Mouse (Mus musculus) adipocyte (in vitro differentiated cells): ENCODE results near the gene Ptpn9.
A peak's percentile ranks its signal among the peaks of the same experiment; 100 is the strongest.
"Not testable (repeated sequence)": the region's sequence is repeated elsewhere in the genome, so short reads cannot be mapped to it uniquely, and the experiment has no call there.

Source experiments
- DNase-seq: peaks from one replicate; pipeline ENCODE4 v3.0.0-alpha.2; 2016; ENCODE audit warnings: low spot score

The Ptpn9 gene

GRCm38 (mm10) chr9:56994286-56995197 is at the start of gene Ptpn9:
Ptpn9 (plus strand) TSS chr9:56994923.
- DNase-seq = peak; percentile 85

GRCm38 (mm10) chr9:56947481-56947880 is 47.2 kb upstream of the Ptpn9 start:
- peak; percentile 59 for DNase-seq

- not testable (repeated sequence) for DNase-seq
Observed at GRCm38 (mm10) chr9:56948699-56949098, 46.0 kb upstream of the Ptpn9 start.

- DNase-seq = peak; percentile 42
Observed at GRCm38 (mm10) chr9:56949767-56950166, 45.0 kb upstream of the Ptpn9 start.

- peak; percentile 98 for DNase-seq
Observed at GRCm38 (mm10) chr9:56950414-56951400, 44.0 kb upstream of the Ptpn9 start, which contains the start of gene Snupn. Snupn (plus strand) TSS chr9:56950878.

- no peak for DNase-seq
Observed at GRCm38 (mm10) chr9:56953562-56953961, 41.2 kb upstream of the Ptpn9 start.

- DNase-seq = no peak
Observed at GRCm38 (mm10) chr9:56956966-56957675, 37.6 kb upstream of the Ptpn9 start.

- no peak for DNase-seq
Observed at GRCm38 (mm10) chr9:56958689-56959088, 36.0 kb upstream of the Ptpn9 start.

GRCm38 (mm10) chr9:56961591-56961990 is 33.1 kb upstream of the Ptpn9 start:
- DNase-seq = no peak

GRCm38 (mm10) chr9:56970158-56970557 is 24.6 kb upstream of the Ptpn9 start:
- no peak for DNase-seq

- DNase-seq = no peak
Observed at GRCm38 (mm10) chr9:56973960-56974524, 20.7 kb upstream of the Ptpn9 start.

- no peak for DNase-seq
Observed at GRCm38 (mm10) chr9:56975199-56975598, 19.5 kb upstream of the Ptpn9 start.

GRCm38 (mm10) chr9:56980186-56980585 is 14.5 kb upstream of the Ptpn9 start:
- no peak for DNase-seq

GRCm38 (mm10) chr9:56981502-56981901 is 13.2 kb upstream of the Ptpn9 start:
- no peak for DNase-seq

GRCm38 (mm10) chr9:56995198-56996027 is 690 bp downstream of the Ptpn9 start:
- DNase-seq = peak; percentile 61

GRCm38 (mm10) chr9:56996028-56996346 is 1.3 kb downstream of the Ptpn9 start:
- DNase-seq = peak; percentile 74

GRCm38 (mm10) chr9:56997206-56997605 is 2.5 kb downstream of the Ptpn9 start:
- peak; percentile 52 for DNase-seq

GRCm38 (mm10) chr9:57003011-57003410 is 8.3 kb downstream of the Ptpn9 start:
- DNase-seq = no peak

GRCm38 (mm10) chr9:57012393-57012792 is 17.7 kb downstream of the Ptpn9 start:
- DNase-seq = no peak

- no peak for DNase-seq
Observed at GRCm38 (mm10) chr9:57012895-57013294, 18.2 kb downstream of the Ptpn9 start.

- DNase-seq = no peak
Observed at GRCm38 (mm10) chr9:57013756-57014155, 19.0 kb downstream of the Ptpn9 start.
